Mouse (Mus musculus): Measurements from ENCODE around the gene 4930539E08Rik. TPM values are rescaled to one million over a fixed set of nuclear protein-coding genes. Genes with fewer than 3 reads are reported as not detected.

4930539E08Rik gene
- polyA plus RNA-seq, 1 experiment from 2014 or later: 0.09 TPM

- H3K4me1 ChIP-seq (ENCODE audit: control insufficient read depth in 2 of 2, insufficient read depth in 2 of 2, low read length in 2 of 2): no peaks in the 10 kb centered on the region; a peak in 1 of 4 replicates
- WGBS: 72% methylated on average over 19 of the region's 19 CpGs
- no peak overlapping the region for H3K4me3 ChIP-seq (ENCODE audit: control insufficient read depth in 1 of 2, insufficient read depth in 1 of 2, low read depth in 1 of 2, low read length in 2 of 2)
- no peaks in the 10 kb centered on the region for H3K27me3 ChIP-seq (ENCODE audit: control insufficient read depth, insufficient read depth, low read length)
- H3K27ac ChIP-seq (replicated peaks in 1 of 2; ENCODE audit: control insufficient read depth in 1 of 2, insufficient read depth in 1 of 2, low read depth in 2 of 2, low read length in 2 of 2): no peak overlapping the region
- no peak overlapping the region for H3K4me2 ChIP-seq (ENCODE audit: low read length)
- no peaks in the 10 kb centered on the region for H3K9me3 ChIP-seq (ENCODE audit: control insufficient read depth, low read length)
- H3K9ac ChIP-seq (ENCODE audit: low read length): no peak overlapping the region
- no peaks in the 10 kb centered on the region for H3K36me3 ChIP-seq (ENCODE audit: control insufficient read depth, insufficient read depth, low read length)
- ATAC-seq (ENCODE audit: insufficient number of reproducible peaks, insufficient read depth, low FRiP score, low read depth): no peak
These were observed 15.7 kb downstream of the 4930539E08Rik start for GRCm38 (mm10) chr17:28899427-28899826.

DNA sequence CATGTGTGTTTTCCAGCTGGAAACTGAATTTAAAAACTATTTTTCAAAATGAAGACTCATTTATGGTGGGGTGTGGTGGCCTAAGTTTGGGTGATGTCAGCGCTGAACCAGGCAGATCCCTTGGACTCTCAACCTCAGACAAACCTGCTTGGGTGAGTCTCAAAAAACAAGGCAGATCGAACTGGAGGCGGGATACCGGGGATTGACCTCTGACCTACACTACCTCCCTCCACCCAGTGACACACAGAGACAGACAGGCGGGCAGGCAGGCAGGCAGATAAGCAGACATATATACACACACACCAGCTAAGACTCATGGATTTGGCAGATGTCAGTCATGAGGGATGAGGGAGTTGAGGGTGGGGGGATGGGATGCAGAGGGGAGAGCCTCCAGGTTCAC lies 16.9 kb downstream of the 4930539E08Rik start:
- 71% methylated on average over 5 of the region's 5 CpGs for WGBS
- no peak overlapping the region for H3K9ac ChIP-seq (ENCODE audit: low read length)
- ATAC-seq (ENCODE audit: insufficient number of reproducible peaks, insufficient read depth, low FRiP score, low read depth): no peak
- H3K27ac ChIP-seq (replicated peaks in 1 of 2; ENCODE audit: control insufficient read depth in 1 of 2, insufficient read depth in 1 of 2, low read depth in 2 of 2, low read length in 2 of 2): no peak overlapping the region
- H3K4me1 ChIP-seq (ENCODE audit: control insufficient read depth in 2 of 2, insufficient read depth in 2 of 2, low read length in 2 of 2): no peaks in the 10 kb centered on the region
- no peak overlapping the region for H3K4me3 ChIP-seq (ENCODE audit: control insufficient read depth in 1 of 2, insufficient read depth in 1 of 2, low read depth in 1 of 2, low read length in 2 of 2)
- H3K4me2 ChIP-seq (ENCODE audit: low read length): no peak overlapping the region
- no peaks in the 10 kb centered on the region for H3K36me3 ChIP-seq (ENCODE audit: control insufficient read depth, insufficient read depth, low read length)
- no peaks in the 10 kb centered on the region for H3K27me3 ChIP-seq (ENCODE audit: control insufficient read depth, insufficient read depth, low read length)
- no peaks in the 10 kb centered on the region for H3K9me3 ChIP-seq (ENCODE audit: control insufficient read depth, low read length)

DNA sequence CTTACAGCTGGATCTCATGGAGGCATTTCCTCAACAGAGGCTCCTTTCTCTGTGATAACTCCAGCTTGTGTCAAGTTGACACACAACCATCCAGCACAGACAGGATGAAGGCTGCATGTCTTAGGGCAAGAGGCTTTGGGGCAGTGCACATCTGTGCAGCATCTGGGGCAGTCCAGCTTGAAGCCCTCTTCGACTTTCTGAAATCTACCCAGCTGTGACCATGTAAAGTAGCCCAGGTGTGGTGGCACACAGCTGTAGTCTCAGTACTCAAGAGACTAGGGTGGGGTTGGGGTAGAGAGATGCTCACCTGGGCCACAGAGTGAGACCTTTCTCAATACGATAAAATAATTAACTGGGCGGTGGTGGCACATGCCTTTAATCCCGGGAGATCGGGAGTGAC lies 17.3 kb downstream of the 4930539E08Rik start:
- Histone ChIP-seq H3K9me3 (ENCODE audit: control insufficient read depth, low read length) (no peaks in the 10 kb centered on the region), H3K4me3 (ENCODE audit: control insufficient read depth in 1 of 2, insufficient read depth in 1 of 2, low read depth in 1 of 2, low read length in 2 of 2) (no peak overlapping the region), H3K4me1 (ENCODE audit: control insufficient read depth in 2 of 2, insufficient read depth in 2 of 2, low read length in 2 of 2) (no peaks in the 10 kb centered on the region), H3K4me2 (ENCODE audit: low read length) (no peak overlapping the region), H3K27ac (replicated peaks in 1 of 2; ENCODE audit: control insufficient read depth in 1 of 2, insufficient read depth in 1 of 2, low read depth in 2 of 2, low read length in 2 of 2) (no peak overlapping the region), H3K9ac (ENCODE audit: low read length) (no peak overlapping the region), H3K36me3 (ENCODE audit: control insufficient read depth, insufficient read depth, low read length) (no peaks in the 10 kb centered on the region), H3K27me3 (ENCODE audit: control insufficient read depth, insufficient read depth, low read length) (no peaks in the 10 kb centered on the region)
- WGBS: 87% methylated on average over 5 of the region's 5 CpGs
- no peak for ATAC-seq (ENCODE audit: insufficient number of reproducible peaks, insufficient read depth, low FRiP score, low read depth)

DNA sequence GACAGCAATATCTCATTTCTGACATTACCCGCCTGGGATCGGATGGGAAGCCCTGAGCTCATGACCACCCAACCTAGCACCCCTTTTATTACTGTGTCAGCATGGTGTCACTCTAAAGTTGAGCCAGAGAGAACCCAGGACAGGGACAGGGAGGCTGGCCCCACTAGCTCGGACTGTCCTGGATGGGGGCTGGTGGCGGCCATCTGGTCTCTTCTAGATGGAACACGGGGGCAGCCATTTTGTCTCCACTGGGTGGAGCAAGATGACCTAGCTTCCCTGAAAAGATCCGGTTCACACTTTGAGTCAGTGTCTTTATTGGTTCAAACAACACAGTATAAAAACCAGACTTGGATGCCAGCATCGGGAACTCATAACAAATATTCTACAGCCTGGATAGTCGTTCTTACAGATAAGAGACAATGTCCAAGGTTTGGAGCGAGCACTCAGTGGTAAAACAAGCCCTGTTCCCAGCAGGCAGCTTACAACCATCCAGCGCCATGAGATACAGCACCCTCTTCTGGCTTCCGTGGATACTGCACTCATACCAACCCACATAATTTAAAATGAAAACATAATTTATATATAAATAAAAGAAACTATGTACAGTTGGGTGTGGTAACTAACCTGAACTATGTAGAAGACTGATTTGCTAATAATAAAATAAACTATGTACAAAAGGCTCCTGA lies 18.9 kb downstream of the 4930539E08Rik start:
- Histone ChIP-seq H3K4me3 (ENCODE audit: control insufficient read depth in 1 of 2, insufficient read depth in 1 of 2, low read depth in 1 of 2, low read length in 2 of 2) (no peak overlapping the region), H3K27ac (replicated peaks in 1 of 2; ENCODE audit: control insufficient read depth in 1 of 2, insufficient read depth in 1 of 2, low read depth in 2 of 2, low read length in 2 of 2) (no peak overlapping the region), H3K36me3 (ENCODE audit: control insufficient read depth, insufficient read depth, low read length) (no peaks in the 10 kb centered on the region), H3K9me3 (ENCODE audit: control insufficient read depth, low read length) (no peaks in the 10 kb centered on the region), H3K4me1 (ENCODE audit: control insufficient read depth in 2 of 2, insufficient read depth in 2 of 2, low read length in 2 of 2) (no peaks in the 10 kb centered on the region), H3K27me3 (ENCODE audit: control insufficient read depth, insufficient read depth, low read length) (no peaks in the 10 kb centered on the region), H3K4me2 (ENCODE audit: low read length) (no peak overlapping the region), H3K9ac (ENCODE audit: low read length) (no peak overlapping the region)
- no peak for ATAC-seq (ENCODE audit: insufficient number of reproducible peaks, insufficient read depth, low FRiP score, low read depth)
- WGBS: 90% methylated on average over 11 of the region's 11 CpGs

- no peak overlapping the region for H3K27ac ChIP-seq (replicated peaks in 1 of 2; ENCODE audit: control insufficient read depth in 1 of 2, insufficient read depth in 1 of 2, low read depth in 2 of 2, low read length in 2 of 2)
- no peak for ATAC-seq (ENCODE audit: insufficient number of reproducible peaks, insufficient read depth, low FRiP score, low read depth)
- H3K36me3 ChIP-seq (ENCODE audit: control insufficient read depth, insufficient read depth, low read length): no peaks in the 10 kb centered on the region
- H3K4me3 ChIP-seq (ENCODE audit: control insufficient read depth in 1 of 2, insufficient read depth in 1 of 2, low read depth in 1 of 2, low read length in 2 of 2): no peak overlapping the region
- H3K9ac ChIP-seq (ENCODE audit: low read length): no peak overlapping the region
- H3K27me3 ChIP-seq (ENCODE audit: control insufficient read depth, insufficient read depth, low read length): no peaks in the 10 kb centered on the region
- no peak overlapping the region for H3K4me2 ChIP-seq (ENCODE audit: low read length)
- 93% methylated on average over 21 of the region's 21 CpGs for WGBS
- H3K9me3 ChIP-seq (ENCODE audit: control insufficient read depth, low read length): no peaks in the 10 kb centered on the region
- no peaks in the 10 kb centered on the region for H3K4me1 ChIP-seq (ENCODE audit: control insufficient read depth in 2 of 2, insufficient read depth in 2 of 2, low read length in 2 of 2)
These were observed 19.8 kb downstream of the 4930539E08Rik start for GRCm38 (mm10) chr17:28895217-28895875.

- Histone ChIP-seq H3K9ac (ENCODE audit: low read length) (no peak overlapping the region), H3K27ac (replicated peaks in 1 of 2; ENCODE audit: control insufficient read depth in 1 of 2, insufficient read depth in 1 of 2, low read depth in 2 of 2, low read length in 2 of 2) (no peak overlapping the region), H3K36me3 (ENCODE audit: control insufficient read depth, insufficient read depth, low read length) (no peaks in the 10 kb centered on the region), H3K9me3 (ENCODE audit: control insufficient read depth, low read length) (no peaks in the 10 kb centered on the region), H3K4me3 (ENCODE audit: control insufficient read depth in 1 of 2, insufficient read depth in 1 of 2, low read depth in 1 of 2, low read length in 2 of 2) (no peak overlapping the region), H3K27me3 (ENCODE audit: control insufficient read depth, insufficient read depth, low read length) (no peaks in the 10 kb centered on the region), H3K4me2 (ENCODE audit: low read length) (no peak overlapping the region), H3K4me1 (ENCODE audit: control insufficient read depth in 2 of 2, insufficient read depth in 2 of 2, low read length in 2 of 2) (no peaks in the 10 kb centered on the region)
- 76% methylated on average over 11 of the region's 11 CpGs for WGBS
- ATAC-seq (ENCODE audit: insufficient number of reproducible peaks, insufficient read depth, low FRiP score, low read depth): no peak
These were observed 20.9 kb downstream of the 4930539E08Rik start for GRCm38 (mm10) chr17:28894050-28894767.

- no peaks in the 10 kb centered on the region for H3K4me1 ChIP-seq (ENCODE audit: control insufficient read depth in 2 of 2, insufficient read depth in 2 of 2, low read length in 2 of 2)
- peaks cover 3% of the 10 kb centered on the region; the same call in 1 of the 2 replicates for H3K27me3 ChIP-seq (ENCODE audit: control insufficient read depth, insufficient read depth, low read length)
- H3K4me3 ChIP-seq (ENCODE audit: control insufficient read depth in 1 of 2, insufficient read depth in 1 of 2, low read depth in 1 of 2, low read length in 2 of 2): no peak overlapping the region
- 0 out of 2 replicates have a peak, but pooled peaks cover 4% of the 10 kb centered on the region for H3K9me3 ChIP-seq (ENCODE audit: control insufficient read depth, low read length)
- WGBS: 83% methylated on average over 8 of the region's 8 CpGs
- no peak overlapping the region for H3K9ac ChIP-seq (ENCODE audit: low read length)
- no peak overlapping the region for H3K4me2 ChIP-seq (ENCODE audit: low read length)
- no peaks in the 10 kb centered on the region for H3K36me3 ChIP-seq (ENCODE audit: control insufficient read depth, insufficient read depth, low read length)
- ATAC-seq (ENCODE audit: insufficient number of reproducible peaks, insufficient read depth, low FRiP score, low read depth): no peak
- no peak overlapping the region for H3K27ac ChIP-seq (replicated peaks in 1 of 2; ENCODE audit: control insufficient read depth in 1 of 2, insufficient read depth in 1 of 2, low read depth in 2 of 2, low read length in 2 of 2)
These were observed 28.9 kb downstream of the 4930539E08Rik start for GRCm38 (mm10) chr17:28886266-28886665.
